Comparison of ENCODE assay signal across 8 mouse cellular contexts in genomic region chr7:30233387-30233786, GRCm38 (mm10). TPM values are rescaled to one million over a fixed set of nuclear protein-coding genes. Genes with fewer than 3 reads are reported as not detected.
DNase-seq lines count a peak whose midpoint lies in the region; ATAC-seq and TF ChIP-seq lines count a peak whose summit lies in the region.
"Had no signal": no experiment of that assay in that cellular context is flagged by ENCODE, and none has a peak within 500 bp of the region (broad histone marks: within the 10 kb centered on the region; RNA-seq: fewer than 3 reads in every experiment).

No protein-coding gene starts in this region.

- TF ChIP-seq POLR2A in liver, adult 2 months (IDR thresholded peaks at IDR 0.05; ENCODE audit: extremely low read depth, insufficient read depth, low read length), result no peak

- WGBS in liver, adult 2 months, result 38% methylated on average over 20 of the region's 20 CpGs
- 87% methylated on average over 20 of the region's 20 CpGs for WGBS in liver, postnatal 0 days (ENCODE audit: insufficient replicate concordance)
- WGBS in forebrain, embryonic 16.5 days, result 91% methylated on average over 20 of the region's 20 CpGs
- WGBS in liver, embryonic 13.5 days (ENCODE audit: insufficient replicate concordance), result 78% methylated on average over 20 of the region's 20 CpGs

- no peaks in the 10 kb centered on the region; the same call in 1 of the 2 replicates for H3K36me3 ChIP-seq in liver, adult 2 months (ENCODE audit: control insufficient read depth, insufficient read depth, low read length)
- 0 out of 2 replicates have a peak, but pooled peaks cover 3% of the 10 kb centered on the region for H3K36me3 ChIP-seq in liver, postnatal 0 days (replicated peaks; ENCODE audit: insufficient read depth, low read length)
- H3K36me3 ChIP-seq in forebrain, embryonic 16.5 days (ENCODE audit: control insufficient read depth, insufficient read depth), result no peaks in the 10 kb centered on the region
- H3K36me3 ChIP-seq in liver, embryonic 13.5 days, result no peaks in the 10 kb centered on the region; the same call in 1 of the 2 replicates

- no peaks in the 10 kb centered on the region for H3K79me2 ChIP-seq in liver, adult 2 months (ENCODE audit: control insufficient read depth, insufficient read depth, low read length)

- peaks cover 13% of the 10 kb centered on the region for H3K4me1 ChIP-seq in liver, adult 2 months (ENCODE audit: control insufficient read depth, insufficient read depth, low read length)
- H3K4me1 ChIP-seq in liver, postnatal 0 days (ENCODE audit: insufficient read depth), result peaks cover 8% of the 10 kb centered on the region; the same call in 1 of the 2 replicates
- H3K4me1 ChIP-seq in forebrain, embryonic 16.5 days (replicated peaks; ENCODE audit: control insufficient read depth, insufficient read depth, low read length), result peaks cover 20% of the 10 kb centered on the region
- peaks cover 23% of the 10 kb centered on the region for H3K4me1 ChIP-seq in liver, embryonic 13.5 days (replicated peaks)

- no peaks in the 10 kb centered on the region for H3K9me3 ChIP-seq in liver, postnatal 0 days (ENCODE audit: low read length)
- H3K9me3 ChIP-seq in forebrain, embryonic 16.5 days (ENCODE audit: control insufficient read depth, low read length), result no peaks in the 10 kb centered on the region
- H3K9me3 ChIP-seq in liver, embryonic 13.5 days (replicated peaks), result no peaks in the 10 kb centered on the region

- TF ChIP-seq EP300 in liver, postnatal 0 days (IDR thresholded peaks at IDR 0.05; ENCODE audit: low read depth), result no peak

- no peaks in the 10 kb centered on the region for H3K27me3 ChIP-seq in liver, adult 2 months (ENCODE audit: control insufficient read depth, insufficient read depth, low read length)
- H3K27me3 ChIP-seq in liver, postnatal 0 days (ENCODE audit: insufficient read depth, low read length), result no peaks in the 10 kb centered on the region
- H3K27me3 ChIP-seq in forebrain, embryonic 16.5 days (replicated peaks; ENCODE audit: control insufficient read depth, insufficient read depth, low read length), result no peaks in the 10 kb centered on the region
- H3K27me3 ChIP-seq in liver, embryonic 13.5 days, result no peaks in the 10 kb centered on the region

- H3K9ac ChIP-seq in liver, adult 2 months (ENCODE audit: low read depth, low read length), result peak overlapping the region; percentile 6
- H3K9ac ChIP-seq in liver, postnatal 0 days (replicated peaks), result no peak overlapping the region
- H3K9ac ChIP-seq in forebrain, embryonic 16.5 days (replicated peaks; ENCODE audit: low read depth, low read length), result no peak overlapping the region
- no peak overlapping the region for H3K9ac ChIP-seq in liver, embryonic 13.5 days

- ATAC-seq in liver, postnatal 0 days, result no peak
- no peak for ATAC-seq in forebrain, embryonic 16.5 days
- no peak for ATAC-seq in liver, embryonic 13.5 days (ENCODE audit: low read depth)

- H3K4me3 ChIP-seq in liver, adult 2 months (ENCODE audit: insufficient read depth, low read depth, low read length), result peak overlapping the region; percentile 23; the same call in 1 of the 2 replicates
- H3K4me3 ChIP-seq in liver, postnatal 0 days (ENCODE audit: low read depth, low read length), result no peak overlapping the region
- H3K4me3 ChIP-seq in forebrain, embryonic 16.5 days (replicated peaks; ENCODE audit: low read length), result no peak overlapping the region
- 0 out of 2 replicates have a peak overlapping the region, but pooled peaks have one; percentile 81 for H3K4me3 ChIP-seq in liver, embryonic 13.5 days (replicated peaks)

- H3K27ac ChIP-seq in liver, adult 2 months (replicated peaks; ENCODE audit: insufficient read depth, low read depth, low read length), result peak overlapping the region; percentile 78
- no peak overlapping the region for H3K27ac ChIP-seq in liver, postnatal 0 days (ENCODE audit: low read depth)
- no peak overlapping the region for H3K27ac ChIP-seq in forebrain, embryonic 16.5 days (ENCODE audit: low read length)
- H3K27ac ChIP-seq in liver, embryonic 13.5 days, result no peak overlapping the region

- TF ChIP-seq CTCF in liver, adult 2 months (IDR thresholded peaks at IDR 0.05; ENCODE audit: low read depth, low read length), result no peak
- no peak for TF ChIP-seq CTCF in liver, postnatal 0 days (IDR thresholded peaks at IDR 0.05; ENCODE audit: low read depth)

- peak; percentile 78 for DNase-seq in liver, adult 2 months (ENCODE audit: extremely low read depth, low read depth, low spot score)
- no peak for DNase-seq in liver, postnatal 0 days
- DNase-seq in cerebellum, postnatal 10 days, result peak; percentile 61 to 65
- no peak for DNase-seq in liver, embryonic 13.5 days
- DNase-seq in urinary bladder, postnatal 10 days (ENCODE audit: low spot score), result no peak
- no peak for DNase-seq in thymus, postnatal 10 days (ENCODE audit: low spot score in 2 of 2)

- H3K4me2 ChIP-seq in liver, postnatal 0 days (ENCODE audit: low read depth, low read length), result no peak overlapping the region
- H3K4me2 ChIP-seq in forebrain, embryonic 16.5 days (ENCODE audit: low read length), result peak overlapping the region; percentile 60; the same call in 1 of the 2 replicates
- peak overlapping the region; percentile 84 for H3K4me2 ChIP-seq in liver, embryonic 13.5 days

RNA-seq across cellular contexts. Expression of gene Tbcb, which starts 1.3 kb away (rescaled TPM):
- 32.3 and 32.5 TPM in 2 replicates for total RNA-seq in liver, adult 2 months (2014; rRNA removed)
- 21.5 and 22.1 TPM in 2 replicates for polyA plus RNA-seq in liver, adult 2 months (2012; rRNA removed)
- polyA plus RNA-seq in liver, postnatal 0 days (2015; fragmentation: Nextera tagmentation; extraction: Ambion mirVana), result 41.8 and 42.1 TPM in 2 replicates
- polyA plus RNA-seq in forebrain, embryonic 16.5 days (2015; fragmentation: Nextera tagmentation; extraction: Ambion mirVana), result 358 and 393 TPM in 2 replicates
- polyA plus RNA-seq in liver, embryonic 13.5 days (2015; fragmentation: Nextera tagmentation; extraction: Ambion mirVana), result 62.1 and 63.7 TPM in 2 replicates

RNA-seq across cellular contexts. Expression of gene Polr2i, which starts 1.6 kb away (rescaled TPM):
- total RNA-seq in liver, adult 2 months (2014; rRNA removed), result 57.1 and 68.6 TPM in 2 replicates
- 99.9 and 109 TPM in 2 replicates for polyA plus RNA-seq in liver, adult 2 months (2012; rRNA removed)
- polyA plus RNA-seq in liver, postnatal 0 days (2015; fragmentation: Nextera tagmentation; extraction: Ambion mirVana), result 42.9 and 43.3 TPM in 2 replicates
- polyA plus RNA-seq in forebrain, embryonic 16.5 days (2015; fragmentation: Nextera tagmentation; extraction: Ambion mirVana), result 160 and 165 TPM in 2 replicates
- 67.1 and 70.0 TPM in 2 replicates for polyA plus RNA-seq in liver, embryonic 13.5 days (2015; fragmentation: Nextera tagmentation; extraction: Ambion mirVana)

RNA-seq across cellular contexts. Expression of gene Ovol3, which starts 2.1 kb away (rescaled TPM):
- not detected in 2 replicates for total RNA-seq in liver, adult 2 months (2014; rRNA removed)
- polyA plus RNA-seq in liver, adult 2 months (2012; rRNA removed), result 0.94 and 1.0 TPM in 2 replicates
- polyA plus RNA-seq in liver, postnatal 0 days (2015; fragmentation: Nextera tagmentation; extraction: Ambion mirVana), result not detected in 2 replicates
- polyA plus RNA-seq in forebrain, embryonic 16.5 days (2015; fragmentation: Nextera tagmentation; extraction: Ambion mirVana), result not detected in 2 replicates
- polyA plus RNA-seq in liver, embryonic 13.5 days (2015; fragmentation: Nextera tagmentation; extraction: Ambion mirVana), result not detected in 2 replicates
- total RNA-seq: left cerebral cortex, adult 18-20 months had no signal

RNA-seq across cellular contexts. Expression of gene Capns1, which starts 34.8 kb away (rescaled TPM):
- 65.5 and 73.6 TPM in 2 replicates for total RNA-seq in liver, adult 2 months (2014; rRNA removed)
- 235 and 253 TPM in 2 replicates for polyA plus RNA-seq in liver, adult 2 months (2012; rRNA removed)
- polyA plus RNA-seq in liver, postnatal 0 days (2015; fragmentation: Nextera tagmentation; extraction: Ambion mirVana), result 30.2 and 30.6 TPM in 2 replicates
- 59.7 and 68.4 TPM in 2 replicates for polyA plus RNA-seq in forebrain, embryonic 16.5 days (2015; fragmentation: Nextera tagmentation; extraction: Ambion mirVana)
- 39.0 and 40.8 TPM in 2 replicates for polyA plus RNA-seq in liver, embryonic 13.5 days (2015; fragmentation: Nextera tagmentation; extraction: Ambion mirVana)

RNA-seq across cellular contexts. Expression of gene Thap8, which starts 46.5 kb away (rescaled TPM):
- total RNA-seq in liver, adult 2 months (2014; rRNA removed), result not detected in 2 replicates
- not detected in 2 replicates for polyA plus RNA-seq in liver, adult 2 months (2012; rRNA removed)
- polyA plus RNA-seq in liver, postnatal 0 days (2015; fragmentation: Nextera tagmentation; extraction: Ambion mirVana), result 0.08 and 0.15 TPM in 2 replicates
- polyA plus RNA-seq in forebrain, embryonic 16.5 days (2015; fragmentation: Nextera tagmentation; extraction: Ambion mirVana), result 0.36 and 0.42 TPM in 2 replicates
- 0.13 TPM in 1 of 2 replicates, not detected in the other for polyA plus RNA-seq in liver, embryonic 13.5 days (2015; fragmentation: Nextera tagmentation; extraction: Ambion mirVana)

Comparison
In these comparisons a context has a peak if more than half of its experiments do, and no peak if none do; other contexts are left out.
1. DNase-seq: peak in liver, adult 2 months (single experiment) and cerebellum, postnatal 10 days (2 of 2); none in liver, postnatal 0 days (single experiment), liver, embryonic 13.5 days (single experiment), urinary bladder, postnatal 10 days (single experiment) and thymus, postnatal 10 days (0 of 2).
2. H3K4me3 ChIP-seq: peak in liver, adult 2 months (single experiment) and liver, embryonic 13.5 days (single experiment); none in liver, postnatal 0 days (single experiment) and forebrain, embryonic 16.5 days (single experiment).